In the genomic region with DNA sequence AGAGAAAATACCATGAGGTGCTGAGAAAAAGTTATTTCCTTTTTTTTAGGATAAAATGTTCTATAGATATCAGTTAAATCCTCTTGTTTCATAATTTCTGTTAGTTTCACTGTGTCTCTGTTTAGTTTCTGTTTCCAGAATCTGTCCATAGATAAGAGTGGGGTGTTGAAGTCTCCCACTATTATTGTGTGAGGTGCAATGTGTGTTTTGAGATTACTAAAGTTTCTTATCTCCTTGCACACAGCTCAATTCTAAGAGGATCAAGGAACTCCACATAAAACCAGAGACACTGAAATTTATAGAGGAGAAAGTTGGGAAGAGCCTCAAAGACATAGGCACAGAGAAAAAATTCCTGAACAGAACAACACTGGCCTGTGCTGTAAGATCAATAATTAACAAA, we compare ENCODE assay signal across 6 mouse cellular contexts. TPM values are rescaled to one million over a fixed set of nuclear protein-coding genes. Genes with fewer than 3 reads are reported as not detected.
"Had no signal": no experiment of that assay in that cellular context is flagged by ENCODE, and none has a peak within 500 bp of the region (broad histone marks: within the 10 kb centered on the region; RNA-seq: fewer than 3 reads in every experiment).

No protein-coding gene starts in this region.

RNA-seq across cellular contexts. Expression of a gene that starts 39.3 kb away (rescaled TPM):
- total RNA-seq: neutrophil, adult 5-6 weeks had no signal
- polyA plus RNA-seq: small intestine, adult 2 months; spleen, adult 2 months; testis, adult 2 months; thymus, adult 2 months; thymus, postnatal 0 days had no signal
